Mouse (Mus musculus) telencephalon, adult 2 months (tissue): Measurements from ENCODE around the gene Zc3hav1l.

Experiments used
- DNase-seq: peaks from one replicate; pipeline ENCODE4 v3.0.0-alpha.2; 2011; ENCODE audit warnings: low read depth, low spot score

The Zc3hav1l gene

GRCm38 (mm10) chr6:38264466-38264865 is 34.6 kb downstream of the Zc3hav1l start:
- no peak for DNase-seq

GRCm38 (mm10) chr6:38263393-38264159 is 35.5 kb downstream of the Zc3hav1l start:
- DNase-seq: peak; percentile 83

- no peak for DNase-seq
Measured at GRCm38 (mm10) chr6:38261877-38262276, 37.2 kb downstream of the Zc3hav1l start.

- DNase-seq: no peak
Measured at GRCm38 (mm10) chr6:38257506-38257905, 41.6 kb downstream of the Zc3hav1l start.

- DNase-seq: no peak
Measured at GRCm38 (mm10) chr6:38256793-38257192, 42.3 kb downstream of the Zc3hav1l start.

GRCm38 (mm10) chr6:38255794-38256193 is 43.3 kb downstream of the Zc3hav1l start:
- no peak for DNase-seq

GRCm38 (mm10) chr6:38253736-38254641 is 45.1 kb downstream of the Zc3hav1l start, which contains the start of gene D630045J12Rik:
D630045J12Rik (minus strand) TSS chr6:38254009.
- DNase-seq: no peak

GRCm38 (mm10) chr6:38252766-38253735 is 46.0 kb downstream of the Zc3hav1l start:
- DNase-seq: no peak

GRCm38 (mm10) chr6:38252139-38252538 is 46.9 kb downstream of the Zc3hav1l start:
- no peak for DNase-seq

GRCm38 (mm10) chr6:38251464-38251863 is 47.6 kb downstream of the Zc3hav1l start:
- no peak for DNase-seq

- no peak for DNase-seq
Measured at GRCm38 (mm10) chr6:38247362-38247761, 51.7 kb downstream of the Zc3hav1l start.

- DNase-seq: no peak
Measured at GRCm38 (mm10) chr6:38244806-38245205, 54.3 kb downstream of the Zc3hav1l start.

- DNase-seq: no peak
Measured at GRCm38 (mm10) chr6:38244167-38244566, 54.9 kb downstream of the Zc3hav1l start.

GRCm38 (mm10) chr6:38242833-38243232 is 56.2 kb downstream of the Zc3hav1l start:
- DNase-seq: no peak

GRCm38 (mm10) chr6:38242295-38242830 is 56.7 kb downstream of the Zc3hav1l start:
- DNase-seq: no peak

GRCm38 (mm10) chr6:38241508-38241907 is 57.6 kb downstream of the Zc3hav1l start:
- no peak for DNase-seq

- DNase-seq: peak; percentile 87
Measured at GRCm38 (mm10) chr6:38240618-38241017, 58.4 kb downstream of the Zc3hav1l start.

GRCm38 (mm10) chr6:38238382-38238781 is 60.7 kb downstream of the Zc3hav1l start:
- DNase-seq: no peak
